Mouse (Mus musculus): Measurements from ENCODE around the gene Best1.
A peak's percentile ranks its signal among the peaks of the same experiment; 100 is the strongest.

Best1 gene

DNA sequence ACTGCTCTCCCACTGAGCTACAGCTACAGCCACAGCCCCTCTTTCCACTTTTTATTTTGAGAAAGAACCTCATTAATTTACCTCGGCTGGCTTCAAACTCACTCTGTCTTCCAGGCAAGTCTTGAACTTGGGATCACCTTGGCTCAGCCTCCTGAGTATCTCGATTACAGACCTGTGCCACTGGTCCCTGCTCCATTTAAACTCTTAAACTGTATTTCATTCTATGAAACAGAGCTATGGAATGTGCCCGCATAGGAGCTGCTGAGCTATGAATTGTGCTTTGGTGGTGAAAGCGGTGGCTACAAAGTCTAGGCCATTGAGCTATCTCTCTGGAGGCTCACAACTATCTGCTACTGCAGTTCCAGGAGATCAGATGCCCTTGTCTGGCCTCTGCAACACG is 43.5 kb downstream of the Best1 start:
- DNase-seq: no peak

- DNase-seq: no peak
Measured at GRCm38 (mm10) chr19:9956624-9957388, 44.6 kb downstream of the Best1 start.

DNA sequence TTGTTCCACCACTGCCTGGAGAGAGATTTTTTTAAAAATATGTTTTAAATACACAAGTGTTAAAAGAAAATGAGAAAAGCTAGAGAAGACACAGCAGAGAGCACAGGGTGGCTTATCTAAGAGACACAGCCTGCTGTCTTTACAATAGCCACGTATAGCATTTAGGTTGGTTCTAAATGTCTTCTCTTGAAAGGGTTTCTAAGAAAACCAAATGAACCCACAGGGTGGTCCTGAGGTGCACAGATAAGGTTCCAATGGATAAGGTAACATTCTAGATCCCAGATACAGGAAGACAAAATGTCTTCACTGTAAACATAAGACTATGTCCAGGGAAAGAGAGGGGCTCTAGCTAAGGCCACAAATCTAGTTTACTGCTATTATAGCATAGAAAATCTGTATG is 46.0 kb downstream of the Best1 start:
- no peak for DNase-seq

DNA sequence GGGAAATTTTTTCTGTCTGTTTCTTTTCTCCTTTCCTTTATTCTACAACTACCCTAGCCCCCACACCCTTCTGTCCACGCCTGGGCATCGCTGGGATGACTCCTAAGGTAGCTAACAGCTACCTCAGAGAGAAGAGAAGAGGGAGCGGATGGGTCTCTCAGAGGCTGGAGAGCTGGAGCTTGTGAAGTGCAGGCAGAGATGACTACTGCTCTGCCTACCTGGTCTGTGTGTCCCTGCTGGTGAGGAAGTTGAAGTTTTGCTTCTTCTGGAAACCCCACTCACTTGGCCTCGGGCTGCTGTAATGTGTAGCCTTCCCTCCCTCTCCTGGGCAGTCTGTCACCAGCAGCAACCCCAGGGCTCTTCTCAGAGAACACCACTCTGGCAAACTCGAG is 46.6 kb downstream of the Best1 start:
- peak in 1 of 2 experiments; percentile 23 for DNase-seq

GRCm38 (mm10) chr19:9954055-9954810 is 47.2 kb downstream of the Best1 start:
- DNase-seq: peak; percentile 85 to 87

- DNase-seq: no peak
Measured at GRCm38 (mm10) chr19:9952912-9953311, 48.5 kb downstream of the Best1 start.

DNA sequence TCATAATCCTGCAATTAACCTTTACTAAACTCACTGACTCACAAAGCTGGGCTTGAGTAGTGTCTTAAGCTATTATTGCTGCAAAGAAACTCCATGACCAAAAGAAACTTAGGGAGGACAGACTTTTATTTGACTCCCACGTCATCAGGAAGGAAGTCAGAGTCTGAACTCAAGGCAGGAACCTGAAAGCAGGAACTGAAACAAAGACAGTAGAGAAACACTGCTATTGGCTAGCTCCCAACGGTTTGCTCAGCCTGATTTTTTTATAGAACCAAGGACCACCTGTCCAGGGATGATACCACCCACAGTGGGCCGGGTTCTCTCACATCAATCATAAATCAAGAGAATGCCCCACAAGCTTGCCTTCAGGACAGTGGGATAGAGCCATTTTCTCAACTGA is 49.0 kb downstream of the Best1 start:
- no peak for DNase-seq

- peak; percentile 30 to 68 for DNase-seq
Measured at GRCm38 (mm10) chr19:9946986-9947385, 54.4 kb downstream of the Best1 start.

GRCm38 (mm10) chr19:9945800-9946564 is 55.5 kb downstream of the Best1 start:
- no peak for DNase-seq

- DNase-seq: no peak
Measured at GRCm38 (mm10) chr19:9942539-9943533, 58.6 kb downstream of the Best1 start.

GRCm38 (mm10) chr19:9941809-9942208 is 59.6 kb downstream of the Best1 start:
- peak in 1 of 2 experiments; percentile 25 for DNase-seq

DNA sequence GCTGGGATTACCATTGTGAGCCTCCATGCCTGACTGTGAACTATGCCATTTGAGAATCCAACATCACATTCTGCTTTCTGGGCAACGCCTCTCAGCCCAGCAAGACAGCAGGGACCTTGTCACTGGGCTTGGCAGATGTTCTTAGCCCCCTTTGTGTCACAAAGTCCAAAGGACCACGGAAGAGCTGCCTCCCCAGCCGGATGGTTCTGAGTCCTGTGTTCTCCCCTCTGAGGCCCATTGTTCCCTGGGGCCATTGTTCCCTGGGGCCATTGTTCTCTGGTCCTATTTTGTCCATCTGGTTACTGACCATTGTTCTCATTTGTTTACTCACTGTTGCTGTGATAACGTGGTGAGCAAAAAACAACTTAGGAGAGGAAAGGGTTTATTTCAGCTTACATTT is 60.5 kb downstream of the Best1 start:
- no peak for DNase-seq

DNA sequence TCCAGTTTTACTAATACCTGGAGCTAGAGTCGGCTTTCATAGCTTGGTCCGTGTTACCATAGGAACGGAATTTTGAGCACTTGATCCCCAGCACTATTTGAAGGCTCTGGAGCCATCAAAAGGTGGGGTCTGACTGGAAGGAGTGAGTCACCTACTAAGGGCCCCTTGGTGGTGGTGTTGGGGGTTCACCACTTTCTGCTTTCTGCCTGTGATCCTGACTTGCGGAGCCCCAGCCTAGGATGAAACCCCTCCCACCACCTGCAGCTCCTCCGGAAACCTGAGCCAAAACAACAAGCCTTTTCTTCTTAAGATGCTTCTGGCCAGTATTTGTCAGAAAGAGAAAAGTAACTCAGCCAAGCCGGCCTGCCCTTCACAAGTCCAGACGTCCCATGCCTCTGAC is 61.6 kb downstream of the Best1 start:
- no peak for DNase-seq

GRCm38 (mm10) chr19:9938824-9939303 is 62.6 kb downstream of the Best1 start:
- no peak for DNase-seq

GRCm38 (mm10) chr19:9938156-9938823 is 63.1 kb downstream of the Best1 start:
- no peak for DNase-seq

DNA sequence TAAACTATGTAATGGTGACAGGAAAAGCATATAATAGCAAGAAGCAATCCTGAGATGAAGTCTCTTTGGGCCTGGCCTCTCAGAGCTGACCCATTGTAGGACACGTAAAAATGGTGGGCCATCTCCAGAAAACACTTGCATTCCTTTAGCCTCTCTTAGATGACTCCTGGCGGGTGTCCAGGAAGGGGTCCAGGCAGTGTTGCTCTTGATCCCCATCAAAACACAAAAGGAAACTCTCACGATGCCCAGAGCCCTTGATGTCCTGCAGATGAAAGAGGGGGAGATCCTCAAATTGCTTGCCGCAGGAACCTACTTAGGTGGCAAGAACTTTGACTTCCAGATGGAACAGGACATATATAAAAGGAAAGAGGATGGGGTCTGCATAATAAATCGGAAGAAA is 64.0 kb downstream of the Best1 start:
- no peak for DNase-seq

- no peak for DNase-seq
Measured at GRCm38 (mm10) chr19:9936579-9936978, 64.9 kb downstream of the Best1 start.
